Mouse (Mus musculus) midbrain, embryonic 14.5 days (tissue): Measurements from ENCODE around the gene Jakmip3. TPM values are rescaled to one million over a fixed set of nuclear protein-coding genes. Genes with fewer than 3 reads are reported as not detected.
A peak's percentile ranks its signal among the peaks of the same experiment; 100 is the strongest.

Experiments used
- ATAC-seq: fragments of 200-750 bp; cut with Nextera tagmentation; 2 replicates; pipeline ENCODE4 v1.8.0; 2017; ENCODE audit warnings: moderate number of reproducible peaks, moderate library complexity; ENCODE audit not compliant: low FRiP score, low TSS enrichment
- DNase-seq: peaks from one replicate; pipeline ENCODE4 v3.0.0-alpha.2; 2015
- H3K27ac ChIP-seq: fragments of 300-500 bp; sonication (generic); replicated peaks from 2 replicates; pipeline ENCODE4 v1.5.1; 2014; ENCODE audit warnings: mild to moderate bottlenecking, low read depth, low read length, moderate library complexity
- H3K27me3 ChIP-seq: fragments of 300-500 bp; sonication (generic); 2 replicates; pipeline ENCODE4 v1.6.1; 2014; ENCODE audit warnings: low read length, control low read depth, mixed read lengths; ENCODE audit not compliant: control insufficient read depth, insufficient read depth
- H3K36me3 ChIP-seq: fragments of 300-500 bp; sonication (generic); 2 replicates; pipeline ENCODE4 v1.6.1; 2014; ENCODE audit warnings: low read length, control low read depth; ENCODE audit not compliant: control insufficient read depth, insufficient read depth
- H3K4me1 ChIP-seq: fragments of 300-500 bp; sonication (generic); 2 replicates; pipeline ENCODE4 v1.6.1; 2014; ENCODE audit warnings: mild to moderate bottlenecking, antibody characterized with exemption, low read length, control low read depth; ENCODE audit not compliant: control insufficient read depth, insufficient read depth
- H3K4me2 ChIP-seq: fragments of 300-500 bp; sonication (generic); 2 replicates; pipeline ENCODE4 v1.6.1; 2014; ENCODE audit warnings: mild to moderate bottlenecking, low read length, moderate library complexity
- H3K4me3 ChIP-seq: fragments of 300-500 bp; sonication (generic); replicated peaks from 2 replicates; pipeline ENCODE4 v1.5.1; 2014; ENCODE audit warnings: low read depth, low read length
- H3K9ac ChIP-seq: fragments of 300-500 bp; sonication (generic); replicated peaks from 2 replicates; pipeline ENCODE4 v1.6.1; 2014; ENCODE audit warnings: mild to moderate bottlenecking, low read length, moderate library complexity
- H3K9me3 ChIP-seq: fragments of 300-500 bp; sonication (generic); 2 replicates; pipeline ENCODE4 v1.6.1; 2016; ENCODE audit warnings: low read length, control low read depth, mixed read lengths; ENCODE audit not compliant: control insufficient read depth
- WGBS: fragments of 180-500 bp; shearing (Covaris S2); extraction: QIAGEN DNeasy Blood & Tissue Kit; methylation state at CpG from one replicate; pipeline ENCODE4 v1.1.7; 2014; 5-methylcytosine and 5-hydroxymethylcytosine counted together
- polyA plus RNA-seq: library from polyadenylated mRNA; unstranded; fragments of >200 nt; fragmentation: Nextera tagmentation; extraction: Ambion mirVana; gene quantifications from 2 replicates; pipeline ENCODE4 v1.2.1, GENCODE M21; 2014

Gene Jakmip3
- polyA plus RNA-seq, 1 experiment from 2014 or later: 5.4 TPM

GRCm38 (mm10) chr7:138909277-138910192 lies 31.0 kb upstream of the Jakmip3 start, which contains the start of gene Bnip3:
Gene Bnip3 (minus strand): TSS chr7:138909519.
- H3K27me3 ChIP-seq: peaks cover 5% of the 10 kb centered on the region; the same call in 1 of the 2 replicates
- H3K4me3 ChIP-seq: peak within 1 kb of the TSS; percentile 74
- under 1% methylated on average over 64 of the region's 66 CpGs for WGBS
- H3K9me3 ChIP-seq: no peaks in the 10 kb centered on the region
- ATAC-seq (peak; percentile 96), DNase-seq (peak; percentile 95)
- H3K9ac ChIP-seq: peak within 1 kb of the TSS; percentile 76
- no peaks in the 10 kb centered on the region for H3K36me3 ChIP-seq
- peaks cover 19% of the 10 kb centered on the region for H3K4me1 ChIP-seq
- peak within 1 kb of the TSS; percentile 43; the same call in 1 of the 2 replicates for H3K27ac ChIP-seq
- H3K4me2 ChIP-seq: peak within 1 kb of the TSS; percentile 82

DNA sequence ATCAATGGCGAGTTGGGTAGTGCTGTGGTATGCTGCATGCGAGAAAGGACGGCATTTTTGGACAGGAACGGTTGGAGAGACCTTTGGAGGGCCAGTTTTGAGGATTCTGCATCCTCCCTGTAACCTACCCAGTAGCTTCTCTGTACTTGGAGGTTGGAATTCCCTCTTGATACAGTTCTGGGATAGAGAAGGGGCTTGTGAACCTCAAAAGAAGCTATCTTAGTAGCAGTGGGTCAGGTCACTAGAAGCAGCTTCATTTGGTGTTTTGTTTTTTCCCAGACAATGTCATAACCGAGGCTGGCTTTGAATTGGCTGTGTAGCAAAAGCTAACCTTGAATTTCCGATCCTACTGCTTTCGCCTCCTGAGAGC lies 30.4 kb upstream of the Jakmip3 start:
- Histone ChIP-seq H3K4me1 (peaks cover 19% of the 10 kb centered on the region), H3K4me2 (peak overlapping the region; percentile 82), H3K27ac (no peak overlapping the region), H3K9me3 (no peaks in the 10 kb centered on the region), H3K36me3 (no peaks in the 10 kb centered on the region), H3K27me3 (peaks cover 5% of the 10 kb centered on the region; the same call in 1 of the 2 replicates), H3K9ac (peak overlapping the region; percentile 76; the same call in 1 of the 2 replicates), H3K4me3 (peak overlapping the region; percentile 74)
- ATAC-seq (no peak), DNase-seq (no peak)
- WGBS: 23% methylated on average over 7 of the region's 7 CpGs

DNA sequence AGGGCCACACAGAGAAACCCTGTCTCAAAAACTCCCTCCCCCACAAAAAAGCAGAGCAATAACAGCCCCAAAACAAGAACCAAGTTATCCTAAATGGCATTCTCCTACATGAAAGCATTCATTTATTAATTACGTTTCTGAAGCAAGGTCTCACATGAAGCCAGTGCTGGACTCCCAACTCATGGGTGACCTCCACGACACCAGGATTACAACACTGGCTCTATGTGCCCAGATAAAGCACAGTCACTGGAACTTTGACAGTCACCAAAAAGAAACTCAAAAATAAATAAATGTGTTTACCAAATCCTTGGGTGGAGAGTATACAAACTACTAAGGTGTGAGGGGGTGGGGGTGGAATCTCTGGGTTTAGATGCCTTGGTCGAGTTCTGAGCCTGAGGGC lies 26.9 kb upstream of the Jakmip3 start:
- Histone ChIP-seq H3K27ac (no peak overlapping the region), H3K4me3 (no peak overlapping the region), H3K36me3 (no peaks in the 10 kb centered on the region), H3K4me1 (peaks cover 5% of the 10 kb centered on the region; the same call in 1 of the 2 replicates), H3K27me3 (peaks cover 5% of the 10 kb centered on the region; the same call in 1 of the 2 replicates), H3K9ac (no peak overlapping the region), H3K9me3 (no peaks in the 10 kb centered on the region), H3K4me2 (no peak overlapping the region)
- 72% methylated on average over 3 of the region's 3 CpGs for WGBS
- ATAC-seq: no peak
- no peak for DNase-seq

DNA sequence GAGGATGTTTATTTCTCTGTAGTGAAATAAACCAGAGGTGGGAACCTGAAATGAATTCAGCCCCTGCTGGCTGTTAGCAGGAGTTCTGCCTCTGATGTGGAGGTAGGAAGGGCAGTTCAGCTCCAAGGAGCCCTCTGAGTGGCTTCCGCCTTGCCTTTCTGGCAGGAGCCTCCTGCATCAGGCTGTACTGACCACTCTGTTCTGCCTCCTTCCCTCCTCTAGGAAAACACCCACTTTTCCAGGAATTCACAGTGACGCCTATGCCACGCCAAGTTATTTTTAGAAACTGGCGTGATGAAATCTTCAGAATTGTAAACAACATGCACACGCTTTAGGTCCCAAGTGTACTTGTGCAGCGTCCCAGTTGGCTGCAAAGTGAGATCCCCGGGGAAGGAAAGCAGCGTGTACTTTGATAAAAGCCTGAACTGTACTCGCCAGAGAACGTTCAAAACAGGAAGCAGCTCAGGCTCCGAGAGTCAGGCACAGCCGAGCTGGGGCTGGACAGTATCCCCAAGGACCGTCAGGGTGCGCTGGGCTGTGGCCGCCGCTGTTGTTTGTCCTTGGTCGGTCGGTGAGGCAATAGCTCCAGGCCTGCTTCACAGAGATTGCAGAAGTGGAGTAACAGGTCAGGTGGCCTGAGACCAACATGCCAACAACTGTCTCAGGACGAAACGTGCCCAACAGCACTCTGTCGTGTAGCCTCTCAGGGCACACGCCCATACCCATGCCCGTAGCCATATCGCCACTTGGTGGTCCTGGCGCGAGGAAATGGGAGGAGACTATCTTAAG lies 21.2 kb upstream of the Jakmip3 start:
- DNase-seq (peak; percentile 41), ATAC-seq (no peak)
- H3K27ac ChIP-seq: no peak overlapping the region
- H3K4me1 ChIP-seq: peaks cover 4% of the 10 kb centered on the region; the same call in 1 of the 2 replicates
- no peaks in the 10 kb centered on the region for H3K9me3 ChIP-seq
- H3K4me3 ChIP-seq: peak overlapping the region; percentile 0; the same call in 1 of the 2 replicates
- H3K27me3 ChIP-seq: no peaks in the 10 kb centered on the region
- no peak overlapping the region for H3K9ac ChIP-seq
- peak overlapping the region; percentile 48 for H3K4me2 ChIP-seq
- no peaks in the 10 kb centered on the region for H3K36me3 ChIP-seq
- 6% methylated on average over 26 of the region's 26 CpGs for WGBS

- 97% methylated on average over 8 of the region's 8 CpGs for WGBS
- Histone ChIP-seq H3K36me3 (no peaks in the 10 kb centered on the region), H3K9ac (no peak overlapping the region), H3K9me3 (no peaks in the 10 kb centered on the region), H3K4me3 (no peak overlapping the region), H3K4me2 (no peak overlapping the region), H3K27ac (no peak overlapping the region), H3K4me1 (peaks cover 4% of the 10 kb centered on the region; the same call in 1 of the 2 replicates), H3K27me3 (no peaks in the 10 kb centered on the region)
- DNase-seq (no peak), ATAC-seq (no peak)
Observed at GRCm38 (mm10) chr7:138921611-138922010, 18.9 kb upstream of the Jakmip3 start.

- Histone ChIP-seq H3K4me3 (no peak overlapping the region), H3K4me2 (no peak overlapping the region), H3K9ac (no peak overlapping the region), H3K27me3 (no peaks in the 10 kb centered on the region), H3K36me3 (no peaks in the 10 kb centered on the region), H3K9me3 (no peaks in the 10 kb centered on the region), H3K27ac (no peak overlapping the region), H3K4me1 (peaks cover 4% of the 10 kb centered on the region; the same call in 1 of the 2 replicates)
- 8% methylated on average over 3 of the region's 3 CpGs for WGBS
- DNase-seq (peak; percentile 45), ATAC-seq (no peak)
Observed at GRCm38 (mm10) chr7:138923756-138924425, 16.6 kb upstream of the Jakmip3 start.

- no peaks in the 10 kb centered on the region for H3K9me3 ChIP-seq
- no peak for DNase-seq
- no peak overlapping the region for H3K9ac ChIP-seq
- no peaks in the 10 kb centered on the region for H3K36me3 ChIP-seq
- no peaks in the 10 kb centered on the region for H3K4me1 ChIP-seq
- 93% methylated on average over 4 of the region's 4 CpGs for WGBS
- no peak overlapping the region for H3K4me3 ChIP-seq
- H3K27ac ChIP-seq: no peak overlapping the region
- H3K4me2 ChIP-seq: no peak overlapping the region
- H3K27me3 ChIP-seq: no peaks in the 10 kb centered on the region
- no peak for ATAC-seq
Observed at GRCm38 (mm10) chr7:138928456-138928855, 12.1 kb upstream of the Jakmip3 start.

DNA sequence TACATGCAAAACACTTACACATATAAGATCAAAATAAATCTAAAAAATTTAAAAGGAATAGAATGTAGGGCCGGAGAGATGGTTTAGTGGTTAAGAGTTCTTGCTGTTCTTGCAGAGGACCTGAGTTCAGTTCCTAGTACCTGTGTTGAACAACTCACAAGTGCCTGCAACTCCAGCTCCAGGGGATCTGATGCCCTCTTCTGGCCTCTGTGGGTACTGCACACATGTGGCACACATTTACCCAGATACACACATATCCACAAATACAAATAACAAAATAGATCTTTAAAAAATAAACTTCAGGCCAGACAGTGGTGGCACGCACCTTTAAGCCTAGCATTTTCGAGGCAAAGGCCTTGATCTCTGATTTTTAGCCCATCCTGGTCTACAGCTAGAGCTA lies 6.0 kb upstream of the Jakmip3 start:
- H3K4me3 ChIP-seq: no peak overlapping the region
- no peak for DNase-seq
- H3K36me3 ChIP-seq: no peaks in the 10 kb centered on the region
- no peak overlapping the region for H3K27ac ChIP-seq
- no peak for ATAC-seq
- no peak overlapping the region for H3K4me2 ChIP-seq
- no peaks in the 10 kb centered on the region for H3K9me3 ChIP-seq
- no peaks in the 10 kb centered on the region for H3K4me1 ChIP-seq
- H3K9ac ChIP-seq: no peak overlapping the region
- peaks cover 7% of the 10 kb centered on the region; the same call in 1 of the 2 replicates for H3K27me3 ChIP-seq
- WGBS: 94% methylated on average over 3 of the region's 3 CpGs
